Mouse (Mus musculus) macrophage (primary cell): ENCODE measurements around the gene Arrdc5. TPM values are rescaled to one million over a fixed set of nuclear protein-coding genes. Genes with fewer than 3 reads are reported as not detected.
"Not testable (repeated sequence)": the region's sequence is repeated elsewhere in the genome, so short reads cannot be mapped to it uniquely, and the experiment has no call there.

ENCODE experiments used
- H3K27ac ChIP-seq: fragments of 350-480 bp; formaldehyde crosslinking; 2 replicates; pipeline ENCODE4 v1.9.0; 2021
- H3K36me3 ChIP-seq: fragments of 350-480 bp; formaldehyde crosslinking; 2 replicates; pipeline ENCODE4 v1.9.0; 2021; ENCODE audit errors: inconsistent target
- H3K4me3 ChIP-seq: fragments of 350-480 bp; formaldehyde crosslinking; 2 replicates; pipeline ENCODE4 v1.9.0; 2021; ENCODE audit errors: inconsistent target
- H3K79me2 ChIP-seq: fragments of 350-480 bp; formaldehyde crosslinking; 2 replicates; pipeline ENCODE4 v1.9.0; 2021; ENCODE audit errors: inconsistent target
- WGBS: methylation state at CpG from one replicate; pipeline ENCODE4 v1.1.7; 2026; ENCODE audit warnings: inconsistent platforms; ENCODE audit not compliant: missing documents; 5-methylcytosine and 5-hydroxymethylcytosine counted together
- polyA plus RNA-seq: library from polyadenylated mRNA; stranded (reverse); fragments of 250-400 nt; gene quantifications from 3 replicates; pipeline ENCODE4 v1.2.4, GENCODE M21; 2018; ENCODE audit warnings: inconsistent platforms

Arrdc5 gene
- polyA plus RNA-seq, 1 experiment from 2014 or later, result not detected

DNA sequence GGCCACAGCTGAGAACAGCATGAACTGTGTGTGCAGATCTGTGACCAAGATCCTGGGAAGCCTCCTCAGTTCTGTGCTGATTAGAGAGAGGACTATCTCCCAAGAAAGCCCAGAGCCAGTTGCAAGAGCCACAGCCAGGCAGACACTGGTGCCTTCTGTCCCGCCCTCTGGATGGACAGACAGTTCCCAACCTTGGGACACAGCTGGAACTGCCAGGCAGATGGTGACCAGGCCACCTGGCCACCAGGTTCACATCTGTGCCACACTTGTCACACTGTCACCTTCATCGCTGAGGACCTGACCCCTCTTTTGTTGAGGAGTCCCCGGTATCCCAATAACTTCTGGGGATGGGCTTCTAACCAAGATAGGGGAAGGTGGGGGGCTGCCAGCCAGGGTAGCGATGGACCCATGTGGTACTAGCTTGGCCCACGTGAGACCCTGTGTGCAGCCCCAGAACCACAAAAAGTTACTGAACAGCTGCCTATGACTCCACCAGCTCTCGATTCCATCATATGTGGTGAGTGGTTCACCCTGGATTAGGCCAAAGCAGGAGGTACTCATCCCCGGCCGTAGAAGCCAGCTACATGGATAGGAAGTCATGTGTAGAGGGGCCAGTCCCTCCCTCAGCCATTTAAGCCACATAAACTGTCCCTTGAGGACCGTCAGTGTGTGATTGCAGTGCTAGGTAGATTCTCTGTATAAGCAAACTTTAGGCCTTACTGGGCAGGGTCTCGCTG is 40.6 kb downstream of the Arrdc5 start:
- Histone ChIP-seq H3K27ac (no peak overlapping the region), H3K79me2 (peaks cover 47% of the 10 kb centered on the region), H3K4me3 (no peak overlapping the region), H3K36me3 (peaks cover 26% of the 10 kb centered on the region)
- 93% methylated on average over 10 of the region's 10 CpGs for WGBS

DNA sequence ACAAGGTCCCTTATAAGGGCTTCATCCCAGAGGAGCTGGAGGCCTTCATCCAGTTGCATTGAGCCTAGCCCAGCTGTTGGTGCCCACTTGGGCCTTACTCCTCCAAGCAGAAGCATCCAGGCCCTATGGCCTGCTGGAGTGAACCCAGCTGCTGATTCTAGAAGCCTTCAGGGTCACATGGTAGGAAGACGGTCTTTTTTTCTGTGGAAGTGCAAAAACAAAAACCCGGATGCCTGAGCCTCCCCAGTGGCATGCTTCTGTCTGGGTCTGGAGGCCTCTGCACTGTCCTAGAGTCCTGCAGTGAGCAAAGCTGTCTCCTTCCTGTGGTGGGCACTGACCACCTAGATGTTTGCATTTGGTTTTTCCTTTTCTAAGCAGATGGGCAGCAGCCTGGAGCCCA is 41.3 kb downstream of the Arrdc5 start:
- WGBS, result 79% methylated on average over 2 of the region's 2 CpGs
- not testable (repeated sequence) for H3K27ac ChIP-seq, H3K4me3 ChIP-seq
- Histone ChIP-seq H3K79me2 (peaks cover 47% of the 10 kb centered on the region), H3K36me3 (peaks cover 26% of the 10 kb centered on the region)

GRCm38 (mm10) chr17:56258269-56258668 is 41.8 kb downstream of the Arrdc5 start:
- H3K27ac ChIP-seq, H3K4me3 ChIP-seq: not testable (repeated sequence)
- peaks cover 26% of the 10 kb centered on the region for H3K36me3 ChIP-seq
- peaks cover 47% of the 10 kb centered on the region for H3K79me2 ChIP-seq
- 92% methylated on average over 16 of the region's 19 CpGs for WGBS

GRCm38 (mm10) chr17:56257181-56257894 is 42.7 kb downstream of the Arrdc5 start:
- Histone ChIP-seq H3K79me2 (peaks cover 47% of the 10 kb centered on the region), H3K27ac (no peak overlapping the region), H3K36me3 (peaks cover 26% of the 10 kb centered on the region), H3K4me3 (peak overlapping the region; percentile 22; the same call in 1 of the 2 replicates)
- 6% methylated on average over 44 of the region's 58 CpGs for WGBS

GRCm38 (mm10) chr17:56256239-56256881 is 43.7 kb downstream of the Arrdc5 start, which contains the start of gene Fem1a:
Fem1a (plus strand) TSS chr17:56256810.
- H3K36me3 ChIP-seq, result peaks cover 25% of the 10 kb centered on the region
- peaks cover 42% of the 10 kb centered on the region for H3K79me2 ChIP-seq
- WGBS, result 0% methylated on average over 28 of the region's 28 CpGs
- peak within 1 kb of the TSS; percentile 52 for H3K4me3 ChIP-seq
- peak within 1 kb of the TSS; percentile 78 for H3K27ac ChIP-seq

DNA sequence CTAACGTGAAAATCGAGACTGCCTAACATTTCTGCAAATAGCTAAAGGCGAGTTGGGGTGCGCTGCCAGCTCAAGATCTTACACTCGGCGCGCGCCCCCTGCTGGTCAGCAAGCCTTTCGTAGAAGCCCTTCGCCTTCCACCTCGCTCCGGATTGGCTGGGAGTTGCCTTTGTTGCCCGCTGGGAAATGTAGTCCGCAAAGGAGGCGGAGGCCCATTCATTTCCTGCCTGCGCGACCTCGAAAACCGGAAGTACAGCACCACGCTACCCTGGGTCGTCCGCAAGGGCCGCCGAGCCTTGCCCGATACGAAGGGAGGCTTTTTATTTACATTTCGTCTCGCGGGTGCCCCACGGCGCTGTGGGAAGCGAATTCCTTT is 44.2 kb downstream of the Arrdc5 start:
- Histone ChIP-seq H3K27ac (peak overlapping the region; percentile 78), H3K4me3 (peak overlapping the region; percentile 52), H3K36me3 (peaks cover 20% of the 10 kb centered on the region), H3K79me2 (peaks cover 37% of the 10 kb centered on the region)
- WGBS, result 1% methylated on average over 32 of the region's 32 CpGs

GRCm38 (mm10) chr17:56255429-56255828 is 44.7 kb downstream of the Arrdc5 start:
- H3K27ac ChIP-seq, result peak overlapping the region; percentile 78
- 22% methylated on average over 9 of the region's 9 CpGs for WGBS

GRCm38 (mm10) chr17:56254695-56255094 is 45.4 kb downstream of the Arrdc5 start:
- Histone ChIP-seq H3K36me3 (peaks cover 8% of the 10 kb centered on the region), H3K27ac (no peak overlapping the region), H3K79me2 (peaks cover 25% of the 10 kb centered on the region), H3K4me3 (no peak overlapping the region)
- 94% methylated on average over 4 of the region's 4 CpGs for WGBS

More at GRCm38 (mm10) chr17:56255429-56255828, 44.7 kb downstream of the Arrdc5 start:
- Histone ChIP-seq H3K36me3 (peaks cover 16% of the 10 kb centered on the region), H3K4me3 (peak overlapping the region; percentile 52; the same call in 1 of the 2 replicates), H3K79me2 (peaks cover 33% of the 10 kb centered on the region)

GRCm38 (mm10) chr17:56251136-56251829 is 48.8 kb downstream of the Arrdc5 start:
- Histone ChIP-seq H3K27ac (no peak overlapping the region), H3K36me3 (no peaks in the 10 kb centered on the region), H3K79me2 (no peaks in the 10 kb centered on the region), H3K4me3 (no peak overlapping the region)
- WGBS, result 7% methylated on average over 6 of the region's 6 CpGs

- Histone ChIP-seq H3K27ac (no peak overlapping the region), H3K4me3 (no peak overlapping the region), H3K79me2 (no peaks in the 10 kb centered on the region), H3K36me3 (no peaks in the 10 kb centered on the region)
- WGBS, result 80% methylated on average over 7 of the region's 7 CpGs
Observed at GRCm38 (mm10) chr17:56245608-56246007, 54.5 kb downstream of the Arrdc5 start.

Other genes with a start within 250 kb of the Arrdc5 start
- 28.9 to 74.4 TPM (median 41.1 TPM) in 3 replicates for gene Ubxn6, start 225.3 kb downstream of the Arrdc5 start, polyA plus RNA-seq
- 26.3 to 28.1 TPM (median 28.1 TPM) in 3 replicates for gene Hdgfl2, start 220.7 kb downstream of the Arrdc5 start, polyA plus RNA-seq
- gene Plin4, start 190.5 kb downstream of the Arrdc5 start, polyA plus RNA-seq, result not detected in 3 replicates
- gene Plin5, start 182.7 kb downstream of the Arrdc5 start, polyA plus RNA-seq, result not detected in 3 replicates
- gene Lrg1, start 178.3 kb downstream of the Arrdc5 start, polyA plus RNA-seq, result 0.26 TPM in 1 of 3 replicates, not detected in the others
- gene Sema6b, start 159.9 kb downstream of the Arrdc5 start, polyA plus RNA-seq, result 3.0 to 7.1 TPM (median 4.4 TPM) in 3 replicates
- gene Tnfaip8l1, start 137.8 kb downstream of the Arrdc5 start, polyA plus RNA-seq, result 1.2 to 1.7 TPM (median 1.5 TPM) in 3 replicates
- gene Mydgf, start 116.4 kb downstream of the Arrdc5 start, polyA plus RNA-seq, result 33.8 to 65.3 TPM (median 50.0 TPM) in 3 replicates
- gene Dpp9, start 81.4 kb downstream of the Arrdc5 start, polyA plus RNA-seq, result 19.4 to 30.5 TPM (median 30.3 TPM) in 3 replicates
- 6.6 to 13.3 TPM (median 10.2 TPM) in 3 replicates for gene Fem1a, start 43.5 kb downstream of the Arrdc5 start, polyA plus RNA-seq
- 19.5 to 36.1 TPM (median 21.2 TPM) in 3 replicates for gene Ticam1, start 23.5 kb downstream of the Arrdc5 start, polyA plus RNA-seq
- 40.0 to 53.0 TPM (median 46.8 TPM) in 3 replicates for gene Plin3, start 7.4 kb downstream of the Arrdc5 start, polyA plus RNA-seq
- 2.3 to 57.4 TPM (median 13.6 TPM) in 3 replicates for gene Uhrf1, start 3.0 kb upstream of the Arrdc5 start, polyA plus RNA-seq
- 6.8 to 13.1 TPM (median 8.6 TPM) in 3 replicates for gene Kdm4b, start 25.8 kb upstream of the Arrdc5 start, polyA plus RNA-seq
- gene Ptprs, start 176.2 kb upstream of the Arrdc5 start, polyA plus RNA-seq, result 13.0 to 25.1 TPM (median 19.4 TPM) in 3 replicates
- not detected in 3 replicates for gene Znrf4, start 212.1 kb upstream of the Arrdc5 start, polyA plus RNA-seq